Mouse (Mus musculus): ENCODE results near the gene Wfdc2. TPM values are rescaled to one million over a fixed set of nuclear protein-coding genes. Genes with fewer than 3 reads are reported as not detected.

The Wfdc2 gene
- polyA plus RNA-seq, 1 experiment from 2014 or later: 21.7 TPM

Other genes starting within 250 kb of the Wfdc2 start
- not detected in 2 replicates for gene Svs6, start 245.7 kb upstream of the Wfdc2 start, polyA plus RNA-seq (2014; fragmentation: Nextera tagmentation; extraction: Ambion mirVana)
- not detected in 2 replicates for gene Svs5, start 229.7 kb upstream of the Wfdc2 start, polyA plus RNA-seq (2014; fragmentation: Nextera tagmentation; extraction: Ambion mirVana)
- 0.37 and 0.52 TPM in 2 replicates for gene Slpi, start 173.3 kb upstream of the Wfdc2 start, polyA plus RNA-seq (2014; fragmentation: Nextera tagmentation; extraction: Ambion mirVana)
- not detected in 2 replicates for gene Rbpjl, start 159.3 kb upstream of the Wfdc2 start, polyA plus RNA-seq (2014; fragmentation: Nextera tagmentation; extraction: Ambion mirVana)
- gene Matn4, start 157.3 kb upstream of the Wfdc2 start, polyA plus RNA-seq (2014; fragmentation: Nextera tagmentation; extraction: Ambion mirVana): 0.10 and 0.23 TPM in 2 replicates
- 9.7 and 9.9 TPM in 2 replicates for gene Sdc4, start 118.5 kb upstream of the Wfdc2 start, polyA plus RNA-seq (2014; fragmentation: Nextera tagmentation; extraction: Ambion mirVana)
- gene Sys1, start 105.4 kb upstream of the Wfdc2 start, polyA plus RNA-seq (2014; fragmentation: Nextera tagmentation; extraction: Ambion mirVana): 62.0 and 63.6 TPM in 2 replicates
- 4.7 and 5.0 TPM in 2 replicates for gene Gm20458, start 101.4 kb upstream of the Wfdc2 start, polyA plus RNA-seq (2014; fragmentation: Nextera tagmentation; extraction: Ambion mirVana)
- not detected in 2 replicates for gene Trp53tg5, start 88.7 kb upstream of the Wfdc2 start, polyA plus RNA-seq (2014; fragmentation: Nextera tagmentation; extraction: Ambion mirVana)
- gene Dbndd2, start 76.3 kb upstream of the Wfdc2 start, polyA plus RNA-seq (2014; fragmentation: Nextera tagmentation; extraction: Ambion mirVana): 3.1 and 3.4 TPM in 2 replicates
- 48.1 and 51.9 TPM in 2 replicates for gene Pigt, start 64.9 kb upstream of the Wfdc2 start, polyA plus RNA-seq (2014; fragmentation: Nextera tagmentation; extraction: Ambion mirVana)
- not detected in 2 replicates for gene Spint3, start 11.0 kb downstream of the Wfdc2 start, polyA plus RNA-seq (2014; fragmentation: Nextera tagmentation; extraction: Ambion mirVana)
- not detected in 2 replicates for gene Wfdc6a, start 23.0 kb downstream of the Wfdc2 start, polyA plus RNA-seq (2014; fragmentation: Nextera tagmentation; extraction: Ambion mirVana)
- not detected in 2 replicates for gene Eppin, start 31.2 kb downstream of the Wfdc2 start, polyA plus RNA-seq (2014; fragmentation: Nextera tagmentation; extraction: Ambion mirVana)
- not detected in 2 replicates for gene Wfdc6b, start 51.1 kb downstream of the Wfdc2 start, polyA plus RNA-seq (2014; fragmentation: Nextera tagmentation; extraction: Ambion mirVana)
- not detected in 2 replicates for gene Wfdc8, start 51.2 kb downstream of the Wfdc2 start, polyA plus RNA-seq (2014; fragmentation: Nextera tagmentation; extraction: Ambion mirVana)
- gene Wfdc16, start 76.4 kb downstream of the Wfdc2 start, polyA plus RNA-seq (2014; fragmentation: Nextera tagmentation; extraction: Ambion mirVana): not detected in 2 replicates
- gene Wfdc10, start 93.6 kb downstream of the Wfdc2 start, polyA plus RNA-seq (2014; fragmentation: Nextera tagmentation; extraction: Ambion mirVana): not detected in 2 replicates
- gene Wfdc9, start 94.2 kb downstream of the Wfdc2 start, polyA plus RNA-seq (2014; fragmentation: Nextera tagmentation; extraction: Ambion mirVana): not detected in 2 replicates
- not detected in 2 replicates for gene Wfdc11, start 111.7 kb downstream of the Wfdc2 start, polyA plus RNA-seq (2014; fragmentation: Nextera tagmentation; extraction: Ambion mirVana)
- gene Wfdc13, start 122.7 kb downstream of the Wfdc2 start, polyA plus RNA-seq (2014; fragmentation: Nextera tagmentation; extraction: Ambion mirVana): 0.21 TPM in 1 of 2 replicates, not detected in the other
- not detected in 2 replicates for gene Spint4, start 136.1 kb downstream of the Wfdc2 start, polyA plus RNA-seq (2014; fragmentation: Nextera tagmentation; extraction: Ambion mirVana)
- not detected in 2 replicates for gene Spint5, start 152.9 kb downstream of the Wfdc2 start, polyA plus RNA-seq (2014; fragmentation: Nextera tagmentation; extraction: Ambion mirVana)
- 0.66 and 0.85 TPM in 2 replicates for gene Wfdc3, start 183.5 kb downstream of the Wfdc2 start, polyA plus RNA-seq (2014; fragmentation: Nextera tagmentation; extraction: Ambion mirVana)
- 75.9 and 82.5 TPM in 2 replicates for gene Dnttip1, start 183.6 kb downstream of the Wfdc2 start, polyA plus RNA-seq (2014; fragmentation: Nextera tagmentation; extraction: Ambion mirVana)
- gene Ube2c, start 207.5 kb downstream of the Wfdc2 start, polyA plus RNA-seq (2014; fragmentation: Nextera tagmentation; extraction: Ambion mirVana): 520 and 544 TPM in 2 replicates
- not detected in 2 replicates for gene Tnnc2, start 217.6 kb downstream of the Wfdc2 start, polyA plus RNA-seq (2014; fragmentation: Nextera tagmentation; extraction: Ambion mirVana)
- 10.4 and 11.7 TPM in 2 replicates for gene Snx21, start 223.4 kb downstream of the Wfdc2 start, polyA plus RNA-seq (2014; fragmentation: Nextera tagmentation; extraction: Ambion mirVana)
- 10.2 and 12.6 TPM in 2 replicates for gene Acot8, start 242.5 kb downstream of the Wfdc2 start, polyA plus RNA-seq (2014; fragmentation: Nextera tagmentation; extraction: Ambion mirVana)
- gene Zswim3, start 242.7 kb downstream of the Wfdc2 start, polyA plus RNA-seq (2014; fragmentation: Nextera tagmentation; extraction: Ambion mirVana): 11.4 and 12.6 TPM in 2 replicates

All from midbrain, embryonic 11.5 days (tissue).